Mouse (Mus musculus) CH12.LX (cell line): Measurements from ENCODE around the gene Mrps14. TPM values are rescaled to one million over a fixed set of nuclear protein-coding genes. Genes with fewer than 3 reads are reported as not detected.

Experiments
- DNase-seq: peaks from one replicate; pipeline ENCODE4 v3.0.0-alpha.2; 2013; ENCODE audit errors: extremely low read depth
- H3K27ac ChIP-seq: 2 replicates; pipeline ENCODE4 v1.5.1; 2012; ENCODE audit warnings: low read depth, mild to moderate bottlenecking, control low read depth, moderate library complexity; ENCODE audit not compliant: insufficient read depth
- H3K27me3 ChIP-seq: replicated peaks from 2 replicates; pipeline ENCODE3; 2012; ENCODE audit warnings: inconsistent platforms
- H3K36me3 ChIP-seq, 2 experiments: replicated peaks in 1 of 2; 2 replicates each; pipeline versions ENCODE3 to v1.6.1; 2012; ENCODE audit warnings: inconsistent platforms in 1 of 2, low read length in 1 of 2, mild to moderate bottlenecking in 1 of 2, mixed read lengths in 1 of 2, moderate library complexity in 1 of 2; ENCODE audit not compliant: control insufficient read depth in 1 of 2, insufficient read depth in 1 of 2
- H3K4me1 ChIP-seq, 2 experiments: 2 replicates each; pipeline ENCODE4 v1.6.1; 2012; ENCODE audit warnings: inconsistent platforms in 1 of 2, moderate library complexity in 1 of 2; ENCODE audit not compliant: insufficient read depth in 2 of 2, control insufficient read depth in 1 of 2
- H3K4me2 ChIP-seq: 2 replicates; pipeline ENCODE4 v1.6.1; 2012; ENCODE audit warnings: low read depth, mild to moderate bottlenecking, control low read depth; ENCODE audit not compliant: poor library complexity, insufficient read depth, severe bottlenecking
- H3K4me3 ChIP-seq, 3 experiments: fragments of 150-350 bp in 1 of 3; sonication (generic) in 1 of 3; replicated peaks in 1 of 3; 2 replicates each; pipeline versions ENCODE3 to v1.5.1; 2011 to 2012; ENCODE audit warnings: low read depth in 2 of 3, low read length in 2 of 3, mild to moderate bottlenecking in 2 of 3, moderate library complexity in 2 of 3, control low read depth in 1 of 3, improper control_type of control experiment in 1 of 3, inconsistent platforms in 1 of 3, mixed read lengths in 1 of 3; ENCODE audit not compliant: poor library complexity in 1 of 3
- H3K79me2 ChIP-seq: replicated peaks from 2 replicates; pipeline ENCODE4 v1.6.1; 2012; ENCODE audit warnings: mild to moderate bottlenecking, moderate library complexity; ENCODE audit not compliant: control insufficient read depth, poor library complexity, insufficient read depth, severe bottlenecking; ENCODE audit errors: extremely low read depth
- H3K9ac ChIP-seq: 2 replicates; pipeline ENCODE4 v1.6.1; 2012; ENCODE audit warnings: low read depth, mild to moderate bottlenecking, control low read depth, moderate library complexity; ENCODE audit not compliant: insufficient read depth
- H3K9me3 ChIP-seq: replicated peaks from 2 replicates; pipeline ENCODE3; 2012; ENCODE audit warnings: low read length, inconsistent platforms, mixed read lengths
- BHLHE40 ChIP-seq: IDR thresholded peaks from 2 replicates; pipeline ENCODE4 v1.6.1; 2011; ENCODE audit warnings: mild to moderate bottlenecking, low read depth, low read length, improper control_type of control experiment
- CHD1 ChIP-seq: IDR thresholded peaks from 2 replicates; pipeline ENCODE4 v1.6.1; 2012; ENCODE audit warnings: low read depth, low read length, improper control_type of control experiment, inconsistent platforms
- CHD2 ChIP-seq: IDR thresholded peaks from 2 replicates; pipeline ENCODE4 v1.6.1; 2011; ENCODE audit warnings: low read length, improper control_type of control experiment
- CTCF ChIP-seq, 2 experiments: IDR thresholded peaks in 1 of 2; conservative IDR thresholded peaks in 1 of 2; 2 replicates each; pipeline ENCODE4 v1.5.1; 2011 to 2012; ENCODE audit warnings: low read depth in 2 of 2, low read length in 2 of 2, improper control_type of control experiment in 1 of 2, inconsistent platforms in 1 of 2, mild to moderate bottlenecking in 1 of 2, moderate library complexity in 1 of 2
- JUND ChIP-seq: conservative IDR thresholded peaks from 2 replicates; pipeline ENCODE4 v1.6.1; 2011; ENCODE audit warnings: low read depth, low read length, improper control_type of control experiment
- MEF2A ChIP-seq: IDR thresholded peaks from 2 replicates; pipeline ENCODE4 v1.6.1; 2014; ENCODE audit warnings: low read depth, mild to moderate bottlenecking, inconsistent platforms, low read length, improper control_type of control experiment, borderline replicate concordance
- MXI1 ChIP-seq: IDR thresholded peaks from 2 replicates; pipeline ENCODE4 v1.6.1; 2011; ENCODE audit warnings: mild to moderate bottlenecking, low read depth, low read length, improper control_type of control experiment
- PAX5 ChIP-seq: IDR thresholded peaks from 2 replicates; pipeline ENCODE4 v1.6.1; 2012; ENCODE audit warnings: low read length, inconsistent platforms, mixed read lengths
- RAD21 ChIP-seq: IDR thresholded peaks from 2 replicates; pipeline ENCODE4 v1.6.1; 2011; ENCODE audit warnings: low read depth, mild to moderate bottlenecking, low read length, improper control_type of control experiment, moderate library complexity
- RCOR1 ChIP-seq: conservative IDR thresholded peaks from 2 replicates; pipeline ENCODE4 v1.6.1; 2012; ENCODE audit warnings: low read depth, mild to moderate bottlenecking, inconsistent platforms, low read length, improper control_type of control experiment
- SIN3A ChIP-seq: IDR thresholded peaks from 2 replicates; pipeline ENCODE4 v1.6.1; 2012; ENCODE audit warnings: low read length, improper control_type of control experiment, inconsistent platforms
- SMC3 ChIP-seq: IDR thresholded peaks from 2 replicates; pipeline ENCODE4 v1.6.1; 2011; ENCODE audit warnings: low read depth, low read length, improper control_type of control experiment
- TBP ChIP-seq: conservative IDR thresholded peaks from 2 replicates; pipeline ENCODE4 v1.6.1; 2011; ENCODE audit warnings: low read depth, low read length, improper control_type of control experiment
- TCF12 ChIP-seq: IDR thresholded peaks from 2 replicates; pipeline ENCODE4 v1.6.1; 2014; ENCODE audit warnings: low read depth, mild to moderate bottlenecking, inconsistent platforms, low read length, improper control_type of control experiment
- UBTF ChIP-seq: IDR thresholded peaks from 2 replicates; pipeline ENCODE4 v1.6.1; 2012; ENCODE audit warnings: low read depth, mild to moderate bottlenecking, inconsistent platforms, low read length, improper control_type of control experiment, moderate library complexity
- ZMIZ1 ChIP-seq: IDR thresholded peaks from 2 replicates; pipeline ENCODE4 v1.6.1; 2012; ENCODE audit warnings: low read depth, mild to moderate bottlenecking, inconsistent platforms, low read length, improper control_type of control experiment
- ZNF384 ChIP-seq: IDR thresholded peaks from 2 replicates; pipeline ENCODE4 v1.6.1; 2012; ENCODE audit warnings: low read depth, low read length, improper control_type of control experiment, inconsistent platforms
- dilution Hi-C: fragments of 300-500 bp; cut with MboI; formaldehyde crosslinking; loops from 2 replicates; pipeline ENCODE4 v1.14.3; 2020; ENCODE audit warnings: low sequenced_read_pairs; ENCODE audit not compliant: extremely low pct_unique_long_range_greater_than_20kb, extremely low pct_ligation_motif_present
- in situ Hi-C: fragments of 300-500 bp; cut with MboI; formaldehyde crosslinking; loops from 3 replicates; pipeline ENCODE4 v1.14.3; 2019; ENCODE audit warnings: low sequenced_read_pairs, low pct_ligation_motif_present, low pct_unique_long_range_greater_than_20kb, mixed read lengths
- polyA plus RNA-seq: library from polyadenylated mRNA; unstranded; fragments of >175 nt; gene quantifications from 2 replicates; pipeline ENCODE4 v1.2.1, GENCODE M21; 2012; ENCODE audit warnings: low read depth; ENCODE audit not compliant: insufficient read length
- total RNA-seq, 2 experiments: library from RNA; depleted of rRNA; stranded (reverse); fragments of 300-350 nt in 1 of 2; fragments of >200 nt in 1 of 2; gene quantifications; 2 replicates each; pipeline ENCODE4 v1.2.3; 2012 to 2014

Gene Mrps14
- total and polyA plus RNA-seq, 3 experiments, result 103 to 142 (median 106) TPM

GRCm38 (mm10) chr1:160227850-160228249, 32.8 kb downstream of the Mrps14 start:
- H3K27ac ChIP-seq, result no peak overlapping the region
- no peak for TF ChIP-seq ZNF384
- TF ChIP-seq TBP, result no peak
- no peak for TF ChIP-seq RCOR1
- no peak for TF ChIP-seq MXI1
- no peak for TF ChIP-seq JUND
- TF ChIP-seq BHLHE40, result no peak
- no peak for TF ChIP-seq MEF2A
- no peak for TF ChIP-seq SMC3
- no peak for TF ChIP-seq ZMIZ1
- no peak for TF ChIP-seq SIN3A
- TF ChIP-seq PAX5, result no peak
- H3K9me3 ChIP-seq, result no peaks in the 10 kb centered on the region
- H3K4me1 ChIP-seq, result peaks cover 6 to 15% of the 10 kb centered on the region in 2 experiments; a peak in 3 of 4 replicates
- H3K36me3 ChIP-seq, result peaks cover 30 to 63% of the 10 kb centered on the region in 2 experiments
- in situ Hi-C loops (no loop called here), dilution Hi-C loops (no loop called here)
- H3K27me3 ChIP-seq, result no peaks in the 10 kb centered on the region
- no peak overlapping the region for H3K4me3 ChIP-seq
- H3K9ac ChIP-seq, result no peak overlapping the region
- no peak overlapping the region for H3K4me2 ChIP-seq
- DNase-seq, result no peak
- no peaks in the 10 kb centered on the region for H3K79me2 ChIP-seq

- TF ChIP-seq PAX5, result no peak
- TF ChIP-seq RAD21, result peak; percentile 50
- no peak for TF ChIP-seq CHD2
- TF ChIP-seq UBTF, result no peak
- TF ChIP-seq TCF12, result no peak
- peak; percentile 67 for TF ChIP-seq SMC3
- no peak for TF ChIP-seq CHD1
- peak in 1 of 2 experiments; percentile 63; a peak in 2 of 4 replicates for TF ChIP-seq CTCF (conservative IDR thresholded peaks at IDR 0.05 in 1 of 2, IDR thresholded peaks at IDR 0.05 in 1 of 2; ENCODE audit: low read depth in 2 of 2, low read length in 2 of 2)
- H3K4me3 ChIP-seq, result no peak overlapping the region
- dilution Hi-C loops, result no loop called here
- H3K9me3 ChIP-seq, result no peaks in the 10 kb centered on the region
- in situ Hi-C loops, result no loop called here
- no peak overlapping the region for H3K9ac ChIP-seq
- H3K4me2 ChIP-seq, result no peak overlapping the region
- no peaks in the 10 kb centered on the region for H3K27me3 ChIP-seq
- H3K27ac ChIP-seq, result no peak overlapping the region
- H3K79me2 ChIP-seq, result no peaks in the 10 kb centered on the region
- no peak for DNase-seq
- H3K4me1 ChIP-seq, result peaks cover 6 to 27% of the 10 kb centered on the region in 2 experiments; a peak in 3 of 4 replicates
- H3K36me3 ChIP-seq, result peaks cover 29 to 43% of the 10 kb centered on the region in 2 experiments
Measured at GRCm38 (mm10) chr1:160231013-160231412, 36.0 kb downstream of the Mrps14 start.
